Mouse (Mus musculus) mature B cell (primary cell): ENCODE data around the gene Olfr228.
"Not testable (repeated sequence)": the region's sequence is repeated elsewhere in the genome, so short reads cannot be mapped to it uniquely, and the experiment has no call there.

Source experiments
- in situ Hi-C: fragments of 300-500 bp; cut with MboI; formaldehyde crosslinking; loops from 2 replicates; pipeline ENCODE4 v1.14.3; 2019

Olfr228 gene

GRCm38 (mm10) chr2:86487286-86487685, at the start of gene Olfr228:
TSS of gene Olfr228 (minus strand) at chr2:86487386.
- in situ Hi-C loops, result no loop called here

- in situ Hi-C loops, result no loop called here
Measured at GRCm38 (mm10) chr2:86530991-86531390, 43.8 kb upstream of the Olfr228 start.

- in situ Hi-C loops, result no loop called here
Measured at GRCm38 (mm10) chr2:86508161-86508560, 21.0 kb upstream of the Olfr228 start, which contains the start of gene Olfr1076. TSS of gene Olfr1076 (plus strand) at chr2:86508461.

GRCm38 (mm10) chr2:86464442-86465109, 22.6 kb downstream of the Olfr228 start:
- in situ Hi-C loops, result no loop called here

GRCm38 (mm10) chr2:86460434-86460833, 26.8 kb downstream of the Olfr228 start:
- in situ Hi-C loops, result no loop called here

GRCm38 (mm10) chr2:86456169-86456568, 31.0 kb downstream of the Olfr228 start, which contains the start of gene Olfr1066:
TSS of gene Olfr1066 (minus strand) at chr2:86456269.
- in situ Hi-C loops, result no loop called here

- in situ Hi-C loops, result not testable (repeated sequence)
Measured at GRCm38 (mm10) chr2:86450491-86450890, 36.7 kb downstream of the Olfr228 start, which contains the start of gene Olfr1065. TSS of gene Olfr1065 (minus strand) at chr2:86450591.

GRCm38 (mm10) chr2:86442101-86442500, 45.1 kb downstream of the Olfr228 start:
- in situ Hi-C loops, result not testable (repeated sequence)
